Mouse (Mus musculus): ENCODE results near the gene Apool. TPM values are rescaled to one million over a fixed set of nuclear protein-coding genes. Genes with fewer than 3 reads are reported as not detected.
A peak's percentile ranks its signal among the peaks of the same experiment; 100 is the strongest.

The Apool gene
- 10.1 and 14.7 TPM in 2 replicates for total RNA-seq (2015; ENCODE audit: low replicate concordance)
- 0.83 and 7.1 TPM in 2 replicates for total RNA-seq (2017; ENCODE audit: low replicate concordance)

DNA sequence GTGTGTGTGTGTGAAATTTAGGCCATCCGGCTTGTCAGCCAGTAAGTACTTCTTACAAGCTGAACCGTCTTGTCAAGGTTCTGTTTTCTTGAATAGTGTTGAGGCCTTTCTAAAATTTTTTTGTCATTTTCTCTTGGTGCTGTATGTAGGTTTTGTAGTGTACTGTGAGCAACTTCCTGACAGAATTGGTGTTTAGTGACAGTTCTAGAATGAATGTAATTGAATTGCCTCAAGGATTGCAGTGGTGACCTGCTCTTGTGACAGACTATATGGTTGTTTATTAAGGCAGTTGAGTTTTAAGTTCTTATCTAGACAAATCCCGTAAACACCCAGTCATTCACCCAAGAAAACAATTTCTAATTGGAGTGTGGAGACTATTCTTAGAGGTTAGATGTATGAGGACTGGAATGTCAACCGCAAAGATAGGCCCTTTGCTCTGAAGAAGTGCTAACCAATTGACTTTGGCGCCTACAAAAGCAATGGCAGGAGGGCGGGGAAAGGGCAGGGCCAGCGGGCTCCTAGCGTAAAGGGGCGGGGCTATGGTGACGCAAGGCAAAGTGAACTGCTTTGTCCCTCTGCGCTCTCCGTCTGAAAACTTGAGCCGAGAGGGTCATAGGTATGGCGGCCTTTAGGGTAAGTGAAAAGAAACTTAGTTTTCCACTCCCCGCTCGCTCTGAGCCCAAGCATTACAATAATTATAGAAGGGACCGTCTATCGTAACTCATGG lies at the start of gene Apool:
Gene Apool (plus strand): TSS at position 531 of the 727 bp plus-strand sequence.
- ATAC-seq (replicated peaks; ENCODE audit: low FRiP score, poor library complexity, severe bottlenecking), result peak; percentile 98

DNA sequence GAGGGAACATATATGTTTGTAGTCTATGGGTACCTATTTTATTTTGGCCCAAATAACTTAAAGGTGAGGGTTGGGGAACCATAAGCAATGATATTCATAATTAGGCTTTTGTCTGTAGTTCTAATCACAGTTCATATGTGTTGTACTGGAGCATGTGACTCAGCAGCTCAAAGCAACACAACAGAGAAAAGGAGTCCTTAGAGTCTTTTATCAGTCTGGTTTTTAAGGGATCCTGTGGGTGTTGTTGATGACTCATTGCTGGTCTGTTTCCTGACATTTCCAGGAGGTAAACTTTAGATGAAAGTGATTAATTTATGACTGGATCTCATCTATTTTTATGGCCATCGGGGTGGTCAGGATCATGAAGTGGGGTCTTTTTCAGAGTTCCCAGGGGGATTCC lies 37.6 kb upstream of the Apool start:
- ATAC-seq (replicated peaks; ENCODE audit: low FRiP score, poor library complexity, severe bottlenecking), result no peak

DNA sequence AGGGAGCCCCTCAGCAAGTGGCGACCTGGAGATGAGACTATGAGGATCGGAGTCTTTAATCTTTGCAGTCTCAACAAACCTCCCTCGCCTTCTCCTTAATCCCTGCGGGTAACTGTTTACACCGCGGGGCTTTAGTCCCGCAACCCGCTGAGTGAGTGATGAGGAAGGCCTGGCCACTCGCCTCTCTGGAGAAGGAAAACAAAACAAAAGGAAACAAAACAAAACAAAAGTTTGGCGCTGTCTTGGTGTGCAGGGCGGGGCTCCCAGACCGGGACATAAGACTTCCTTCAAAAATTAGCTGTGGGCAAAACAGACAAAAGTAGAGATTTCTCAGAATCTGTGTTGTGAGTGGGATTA lies 375 bp downstream of the Apool start:
- ATAC-seq (replicated peaks; ENCODE audit: low FRiP score, poor library complexity, severe bottlenecking), result peak; percentile 63

DNA sequence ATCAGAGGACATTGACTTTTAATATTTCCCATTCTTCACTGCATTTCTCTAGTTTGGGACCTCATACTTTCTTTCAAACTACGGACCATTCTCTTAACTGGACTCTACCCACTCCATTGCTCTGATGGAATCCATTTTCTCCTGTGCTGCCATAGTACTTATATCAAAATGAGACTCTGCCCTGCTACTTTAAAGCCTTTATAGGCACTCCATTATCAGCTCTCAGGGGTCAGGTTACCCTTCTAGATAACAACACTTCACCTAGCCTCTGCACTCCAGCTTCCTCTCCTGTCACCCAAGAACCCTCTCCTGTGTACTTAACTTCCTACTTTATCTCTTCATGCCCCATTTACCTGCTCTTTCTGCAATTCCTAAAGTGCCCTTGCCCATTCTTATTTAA lies 960 bp downstream of the Apool start:
- ATAC-seq (replicated peaks; ENCODE audit: low FRiP score, poor library complexity, severe bottlenecking), result no peak

DNA sequence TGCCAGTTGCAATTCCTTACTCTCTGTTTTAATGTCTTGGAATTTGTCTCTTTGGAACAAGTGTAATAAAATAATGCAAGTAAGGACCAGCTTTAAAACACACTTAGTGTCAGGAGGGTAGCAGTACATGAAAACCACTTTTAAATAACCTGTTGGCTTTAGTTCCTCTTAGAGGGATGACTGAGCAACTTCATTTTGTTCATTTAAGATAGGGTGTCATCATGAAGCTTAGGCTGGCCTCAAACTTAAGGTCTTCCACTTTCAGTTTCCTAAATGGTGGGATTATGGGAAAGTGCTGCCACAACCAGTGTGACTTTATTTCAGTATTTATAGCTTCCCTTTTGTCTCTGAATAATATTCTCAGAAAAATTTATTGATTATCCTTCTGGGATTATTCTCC lies 9.1 kb downstream of the Apool start:
- ATAC-seq (replicated peaks; ENCODE audit: low FRiP score, poor library complexity, severe bottlenecking), result no peak

DNA sequence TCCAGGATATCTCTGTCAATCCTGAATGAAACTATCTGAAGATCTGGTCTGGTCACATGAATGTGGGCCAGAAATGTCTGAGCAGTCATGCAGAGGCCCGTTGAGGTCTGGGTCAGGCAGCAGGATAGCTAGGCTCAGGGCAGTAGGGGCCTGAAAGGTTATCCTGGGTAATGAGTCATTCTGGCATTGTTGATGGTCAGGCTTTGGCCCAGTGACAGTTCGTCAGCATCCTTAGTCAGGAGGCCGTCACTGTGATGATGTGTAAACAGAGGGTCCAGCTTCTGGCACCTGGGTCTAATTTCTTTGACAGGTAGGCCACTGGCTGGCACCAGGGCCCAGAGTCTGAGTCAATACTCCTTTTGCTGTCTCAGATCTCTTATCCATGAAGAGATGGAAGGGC lies 28.4 kb downstream of the Apool start:
- ATAC-seq (replicated peaks; ENCODE audit: low FRiP score, poor library complexity, severe bottlenecking), result no peak

DNA sequence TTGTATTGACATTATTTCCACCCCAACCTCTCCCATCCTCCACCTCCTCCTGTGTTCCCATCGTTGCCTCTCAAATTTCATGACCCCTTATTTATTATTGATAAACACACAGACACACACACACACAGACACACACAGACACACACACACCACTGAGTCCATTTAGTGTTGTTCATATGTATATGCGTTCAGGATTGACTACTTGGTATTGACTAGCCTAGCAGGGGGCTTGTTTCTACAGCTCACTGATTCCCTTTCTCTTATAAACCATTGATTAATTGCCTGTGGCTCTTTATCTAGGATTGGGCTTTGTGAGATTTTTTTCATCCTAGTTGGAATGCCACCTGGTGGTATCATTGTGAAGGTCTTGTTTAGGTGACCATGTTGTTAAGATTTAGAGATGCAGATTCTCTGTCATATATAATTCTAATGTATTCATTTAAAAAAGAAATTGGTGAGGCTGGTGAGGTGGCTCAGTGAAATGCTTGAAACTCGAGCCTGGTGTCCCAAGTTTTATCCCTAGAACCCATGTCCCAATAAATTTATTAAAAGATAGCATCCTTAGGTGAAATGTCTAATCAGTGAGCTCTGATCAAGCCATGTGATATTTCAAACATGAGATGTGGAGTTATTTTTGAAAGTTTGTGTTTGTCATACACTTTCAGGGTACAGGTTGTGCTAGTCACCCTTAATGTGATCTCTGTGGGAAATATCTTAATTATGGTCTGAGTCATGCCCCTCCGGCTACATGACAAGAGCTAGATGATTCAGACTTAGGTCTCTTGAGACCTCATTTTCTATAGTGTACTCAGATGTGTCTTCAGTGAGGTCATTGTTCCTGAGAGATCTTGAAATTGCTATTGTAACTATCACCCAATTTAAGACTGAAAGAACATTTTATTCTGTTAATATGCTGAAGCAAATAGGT lies 36.6 kb downstream of the Apool start:
- ATAC-seq (replicated peaks; ENCODE audit: low FRiP score, poor library complexity, severe bottlenecking), result no peak

DNA sequence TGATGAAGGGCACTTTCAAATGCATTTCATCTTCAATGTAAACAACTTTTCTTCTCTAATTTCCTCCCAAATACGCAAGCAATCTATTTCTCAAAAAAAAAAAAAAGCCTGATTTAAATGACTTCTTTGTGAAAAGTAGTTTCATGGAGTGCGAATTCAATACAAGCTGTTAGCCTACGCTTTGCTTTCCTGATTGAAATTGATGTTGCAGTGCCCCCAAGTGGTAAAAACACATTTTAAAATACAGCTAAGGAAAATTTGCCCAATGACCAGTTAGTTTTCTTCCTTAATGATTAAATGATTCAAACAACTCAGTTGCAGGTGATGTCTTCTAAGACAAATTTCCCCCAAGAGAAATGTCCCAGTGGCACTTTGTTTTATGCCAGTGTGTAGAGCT lies 37.3 kb downstream of the Apool start:
- ATAC-seq (replicated peaks; ENCODE audit: low FRiP score, poor library complexity, severe bottlenecking), result no peak

DNA sequence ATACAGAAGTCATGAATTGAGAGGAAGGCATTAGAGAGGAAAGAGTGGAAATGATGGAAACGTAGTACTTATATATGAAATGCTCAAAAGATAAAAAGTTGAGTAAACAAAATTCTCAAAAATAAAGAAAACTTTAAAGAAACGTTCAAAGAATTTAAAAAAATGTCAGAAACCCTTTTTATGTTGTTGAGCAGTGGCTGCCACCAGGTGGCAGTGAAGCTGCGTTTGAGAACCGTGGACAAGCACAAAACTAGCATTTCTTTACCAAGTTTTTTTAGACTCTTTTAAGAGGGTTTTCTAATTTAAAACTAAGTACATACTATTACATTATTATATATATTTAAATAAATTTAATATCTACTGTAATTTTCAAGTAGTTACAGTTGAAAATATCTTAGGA lies 57.3 kb downstream of the Apool start:
- ATAC-seq (replicated peaks; ENCODE audit: low FRiP score, poor library complexity, severe bottlenecking), result no peak

DNA sequence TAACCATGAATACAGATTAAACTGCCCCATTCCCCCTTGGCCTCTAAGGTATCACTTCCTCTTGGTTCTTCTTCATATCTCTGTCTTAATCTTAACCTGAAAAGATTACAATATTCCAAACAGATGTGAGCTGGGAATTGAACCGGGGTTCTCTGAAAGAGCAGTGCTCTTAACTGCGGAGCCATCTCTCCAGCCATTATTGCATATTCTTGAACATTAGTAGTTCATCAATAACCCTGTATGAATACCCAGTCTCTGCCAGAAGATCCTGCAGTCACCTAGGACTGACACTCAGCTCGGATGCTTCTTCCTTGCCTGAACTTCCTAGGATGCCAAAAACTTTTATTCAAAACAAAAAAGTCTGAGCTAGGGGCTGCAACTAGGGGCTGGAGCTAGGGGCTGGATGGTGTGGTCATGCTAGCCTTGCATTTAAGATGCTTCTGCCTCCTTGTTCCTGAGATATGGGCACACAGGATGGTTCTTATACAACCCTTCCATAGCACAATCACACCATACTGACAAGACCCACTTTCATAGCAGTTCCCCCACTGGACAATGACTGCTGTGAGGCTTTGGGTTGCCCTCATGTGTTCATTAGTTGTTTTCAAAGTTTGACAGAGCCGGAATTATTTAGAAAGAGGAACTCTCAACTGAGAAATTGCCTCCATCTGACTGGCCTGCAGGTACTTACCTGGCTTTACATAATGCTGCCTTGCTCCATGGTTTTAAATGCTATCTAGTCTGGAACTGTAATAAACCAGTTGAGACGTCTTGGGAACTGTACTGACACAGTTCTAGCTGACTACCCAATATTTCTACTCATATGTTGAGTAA lies 59.7 kb downstream of the Apool start:
- peak; percentile 100 for ATAC-seq (replicated peaks; ENCODE audit: low FRiP score, poor library complexity, severe bottlenecking)

DNA sequence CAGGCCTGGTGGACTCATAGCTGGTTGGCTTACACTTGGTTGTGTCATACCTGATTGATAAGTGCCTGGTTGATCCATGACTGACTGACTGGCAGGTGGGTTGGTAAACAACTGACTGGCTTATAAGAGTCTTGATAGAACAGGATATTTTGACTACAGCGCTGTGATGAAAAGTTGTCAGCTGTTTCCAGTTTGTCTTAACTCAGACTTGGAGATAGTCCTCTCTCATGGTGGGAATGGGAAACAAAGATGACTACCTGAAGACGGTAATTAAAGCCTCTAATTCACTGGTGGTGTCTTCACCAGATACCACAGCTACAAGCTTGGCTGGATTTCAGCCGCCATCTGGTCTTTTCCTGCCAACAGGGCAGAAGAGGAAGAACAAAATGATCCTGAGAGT lies 95.5 kb downstream of the Apool start, which contains the start of gene Satl1:
Gene Satl1 (minus strand): TSS at position 101 of the 400 bp plus-strand sequence.
- ATAC-seq (replicated peaks; ENCODE audit: low FRiP score, poor library complexity, severe bottlenecking), result no peak

DNA sequence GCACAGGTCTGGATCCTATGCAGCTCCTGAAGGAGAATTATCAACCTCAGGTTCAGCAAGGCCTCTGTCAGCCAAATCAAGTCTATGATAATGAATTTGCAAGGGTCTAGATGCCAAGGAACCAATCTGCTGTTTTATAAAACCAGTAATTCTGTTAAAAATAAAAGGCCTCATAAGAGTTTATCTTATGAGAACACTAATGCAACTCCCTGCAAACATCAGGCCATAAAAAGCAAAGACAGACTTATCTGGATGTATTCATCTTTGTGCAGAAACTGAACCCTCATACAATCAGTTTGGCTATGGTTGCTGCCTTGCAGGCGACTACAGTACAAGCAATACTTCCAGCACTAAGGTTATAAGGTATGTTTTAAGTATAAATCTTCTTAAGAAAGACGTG lies 101.2 kb downstream of the Apool start:
- ATAC-seq (replicated peaks; ENCODE audit: low FRiP score, poor library complexity, severe bottlenecking), result no peak

Other genes starting within 250 kb of the Apool start
- gene 4933403O08Rik, start 72.3 kb upstream of the Apool start, total RNA-seq (2015; ENCODE audit: low replicate concordance), result not detected in 2 replicates
- gene 4933403O08Rik, start 72.3 kb upstream of the Apool start, total RNA-seq (2017; ENCODE audit: low replicate concordance), result not detected in 2 replicates
- gene Satl1, start 95.4 kb downstream of the Apool start, total RNA-seq (2015; ENCODE audit: low replicate concordance), result not detected in 2 replicates
- not detected in 2 replicates for gene Satl1, start 95.4 kb downstream of the Apool start, total RNA-seq (2017; ENCODE audit: low replicate concordance)
- not detected in 2 replicates for gene 2010106E10Rik, start 183.9 kb downstream of the Apool start, total RNA-seq (2015; ENCODE audit: low replicate concordance)
- not detected in 2 replicates for gene 2010106E10Rik, start 183.9 kb downstream of the Apool start, total RNA-seq (2017; ENCODE audit: low replicate concordance)